Mouse (Mus musculus): ENCODE measurements at regions not wholly inside any gene's neighbourhood (a gene's known extent, or its start where the extent isn't known, plus 50 kb on each side); places are given as distances from the start of the nearest gene placed in this dataset.

GRCm38 (mm10) chr5:111944273-111944971, 210.7 kb downstream of the Gm26897 start:
- Histone ChIP-seq H3K4me3 (ENCODE audit: low read depth, low read length) (no peak overlapping the region), H3K27ac (ENCODE audit: low read length) (no peak overlapping the region), H3K36me3 (ENCODE audit: insufficient read depth, low read length) (no peaks in the 10 kb centered on the region), H3K27me3 (replicated peaks; ENCODE audit: insufficient read depth, low read length) (no peaks in the 10 kb centered on the region), H3K9ac (replicated peaks; ENCODE audit: low read depth) (no peak overlapping the region), H3K4me2 (replicated peaks; ENCODE audit: low read depth, low read length) (no peak overlapping the region), H3K4me1 (ENCODE audit: insufficient read depth, low read depth, low read length) (no peaks in the 10 kb centered on the region), H3K9me3 (ENCODE audit: low read length) (no peaks in the 10 kb centered on the region)
- DNase-seq (ENCODE audit: low spot score) (peak; percentile 8), ATAC-seq (no peak)
- WGBS: 16% methylated on average over 23 of the region's 28 CpGs
- TF ChIP-seq CTCF (IDR thresholded peaks at IDR 0.05): no peak
- TF ChIP-seq EP300 (IDR thresholded peaks at IDR 0.05): no peak

GRCm38 (mm10) chr5:111944972-111945285, 211.2 kb downstream of the Gm26897 start:
- no peak overlapping the region for H3K4me2 ChIP-seq (replicated peaks; ENCODE audit: low read depth, low read length)
- H3K4me3 ChIP-seq (ENCODE audit: low read depth, low read length): no peak overlapping the region
- no peak overlapping the region for H3K27ac ChIP-seq (ENCODE audit: low read length)
- no peaks in the 10 kb centered on the region for H3K9me3 ChIP-seq (ENCODE audit: low read length)
- TF ChIP-seq EP300 (IDR thresholded peaks at IDR 0.05) (no peak), CTCF (IDR thresholded peaks at IDR 0.05) (no peak)
- no peak for DNase-seq (ENCODE audit: low spot score)
- H3K36me3 ChIP-seq (ENCODE audit: insufficient read depth, low read length): no peaks in the 10 kb centered on the region
- WGBS: 33% methylated on average over 3 of the region's 3 CpGs
- H3K9ac ChIP-seq (replicated peaks; ENCODE audit: low read depth): no peak overlapping the region
- no peaks in the 10 kb centered on the region for H3K27me3 ChIP-seq (replicated peaks; ENCODE audit: insufficient read depth, low read length)
- no peak for ATAC-seq
- no peaks in the 10 kb centered on the region for H3K4me1 ChIP-seq (ENCODE audit: insufficient read depth, low read depth, low read length)

- 81% methylated on average over 11 of the region's 11 CpGs for WGBS
- H3K4me2 ChIP-seq (replicated peaks; ENCODE audit: low read depth, low read length): no peak overlapping the region
These were observed 212.6 kb downstream of the Gm26897 start for GRCm38 (mm10) chr5:111946281-111946680.

GRCm38 (mm10) chr5:111957698-111958097, 224.0 kb downstream of the Gm26897 start:
- Histone ChIP-seq H3K36me3 (ENCODE audit: insufficient read depth, low read length) (no peaks in the 10 kb centered on the region), H3K27ac (ENCODE audit: low read length) (no peak overlapping the region), H3K4me3 (ENCODE audit: low read depth, low read length) (no peak overlapping the region), H3K27me3 (replicated peaks; ENCODE audit: insufficient read depth, low read length) (no peaks in the 10 kb centered on the region), H3K9me3 (ENCODE audit: low read length) (no peaks in the 10 kb centered on the region), H3K9ac (replicated peaks; ENCODE audit: low read depth) (no peak overlapping the region), H3K4me1 (ENCODE audit: insufficient read depth, low read depth, low read length) (no peaks in the 10 kb centered on the region), H3K4me2 (replicated peaks; ENCODE audit: low read depth, low read length) (0 out of 2 replicates have a peak overlapping the region, but pooled peaks have one; percentile 11)
- TF ChIP-seq CTCF (IDR thresholded peaks at IDR 0.05): no peak
- DNase-seq (ENCODE audit: low spot score) (peak; percentile 37), ATAC-seq (no peak; the same call in 1 of the 2 replicates)
- 49% methylated on average over 28 of the region's 28 CpGs for WGBS

More at GRCm38 (mm10) chr5:111946281-111946680, 212.6 kb downstream of the Gm26897 start:
- H3K9ac ChIP-seq (replicated peaks; ENCODE audit: low read depth): no peak overlapping the region
- H3K27me3 ChIP-seq (replicated peaks; ENCODE audit: insufficient read depth, low read length): no peaks in the 10 kb centered on the region
- H3K27ac ChIP-seq (ENCODE audit: low read length): no peak overlapping the region
- H3K9me3 ChIP-seq (ENCODE audit: low read length): no peaks in the 10 kb centered on the region
- TF ChIP-seq EP300 (IDR thresholded peaks at IDR 0.05): no peak
- no peak for TF ChIP-seq CTCF (IDR thresholded peaks at IDR 0.05)
- no peaks in the 10 kb centered on the region for H3K4me1 ChIP-seq (ENCODE audit: insufficient read depth, low read depth, low read length)
- ATAC-seq (no peak), DNase-seq (ENCODE audit: low spot score) (no peak)
- no peaks in the 10 kb centered on the region for H3K36me3 ChIP-seq (ENCODE audit: insufficient read depth, low read length)
- no peak overlapping the region for H3K4me3 ChIP-seq (ENCODE audit: low read depth, low read length)

- DNase-seq (ENCODE audit: low spot score): peak; percentile 34
- WGBS: 41% methylated on average over 15 of the region's 17 CpGs
- Histone ChIP-seq H3K4me2 (replicated peaks; ENCODE audit: low read depth, low read length) (0 out of 2 replicates have a peak overlapping the region, but pooled peaks have one; percentile 8), H3K4me1 (ENCODE audit: insufficient read depth, low read depth, low read length) (no peaks in the 10 kb centered on the region), H3K9me3 (ENCODE audit: low read length) (no peaks in the 10 kb centered on the region), H3K36me3 (ENCODE audit: insufficient read depth, low read length) (no peaks in the 10 kb centered on the region), H3K9ac (replicated peaks; ENCODE audit: low read depth) (no peak overlapping the region), H3K27me3 (replicated peaks; ENCODE audit: insufficient read depth, low read length) (no peaks in the 10 kb centered on the region), H3K27ac (ENCODE audit: low read length) (no peak overlapping the region), H3K4me3 (ENCODE audit: low read depth, low read length) (no peak overlapping the region)
- TF ChIP-seq EP300 (IDR thresholded peaks at IDR 0.05) (no peak), CTCF (IDR thresholded peaks at IDR 0.05) (no peak)
- ATAC-seq: peak; percentile 28
These were observed 224.5 kb downstream of the Gm26897 start for GRCm38 (mm10) chr5:111958226-111958625.

- Histone ChIP-seq H3K9me3 (ENCODE audit: low read length) (no peaks in the 10 kb centered on the region), H3K4me1 (ENCODE audit: insufficient read depth, low read depth, low read length) (no peaks in the 10 kb centered on the region), H3K36me3 (ENCODE audit: insufficient read depth, low read length) (no peaks in the 10 kb centered on the region), H3K4me3 (ENCODE audit: low read depth, low read length) (no peak overlapping the region), H3K27me3 (replicated peaks; ENCODE audit: insufficient read depth, low read length) (no peaks in the 10 kb centered on the region), H3K4me2 (replicated peaks; ENCODE audit: low read depth, low read length) (no peak overlapping the region), H3K9ac (replicated peaks; ENCODE audit: low read depth) (no peak overlapping the region), H3K27ac (ENCODE audit: low read length) (no peak overlapping the region)
- TF ChIP-seq EP300 (IDR thresholded peaks at IDR 0.05) (no peak), CTCF (IDR thresholded peaks at IDR 0.05) (no peak)
- DNase-seq (ENCODE audit: low spot score) (no peak), ATAC-seq (no peak)
- WGBS: 81% methylated on average over 7 of the region's 7 CpGs
These were observed 231.6 kb downstream of the Gm26897 start for GRCm38 (mm10) chr5:111965311-111965710.
